Mouse (Mus musculus) heart, adult 2 months (tissue): ENCODE measurements around the gene Actr5. TPM values are rescaled to one million over a fixed set of nuclear protein-coding genes. Genes with fewer than 3 reads are reported as not detected.

Source experiments
- DNase-seq, 2 experiments: peaks; one replicate each; pipeline ENCODE4 v3.0.0; 2021
- H3K27ac ChIP-seq: fragments of 200-600 bp; 2 replicates; pipeline ENCODE4 v1.8.1; 2022
- H3K27me3 ChIP-seq: fragments of 200-500 bp; 2 replicates; pipeline ENCODE4 v1.6.1; 2012; ENCODE audit warnings: mild to moderate bottlenecking, low read length, inconsistent platforms, mixed read lengths; ENCODE audit not compliant: control insufficient read depth, insufficient read depth
- H3K36me3 ChIP-seq: fragments of 200-500 bp; 2 replicates; pipeline ENCODE4 v1.6.1; 2012; ENCODE audit warnings: low read length, inconsistent platforms; ENCODE audit not compliant: control insufficient read depth, insufficient read depth
- H3K4me1 ChIP-seq: fragments of 200-500 bp; 2 replicates; pipeline ENCODE4 v1.6.1; 2011; ENCODE audit warnings: low read length; ENCODE audit not compliant: control insufficient read depth, insufficient read depth
- H3K4me3 ChIP-seq: fragments of 200-600 bp; 2 replicates; pipeline ENCODE4 v1.8.1; 2022
- H3K79me2 ChIP-seq: fragments of 200-500 bp; replicated peaks from 2 replicates; pipeline ENCODE4 v1.6.1; 2012; ENCODE audit warnings: mild to moderate bottlenecking, inconsistent platforms, low read length, moderate library complexity, mixed read lengths; ENCODE audit not compliant: control insufficient read depth, insufficient read depth
- H3K9ac ChIP-seq: fragments of 200-500 bp; 2 replicates; pipeline ENCODE4 v1.6.1; 2012; ENCODE audit warnings: low read depth, mild to moderate bottlenecking, control low read depth, inconsistent platforms, low read length, mixed read lengths
- CTCF ChIP-seq: fragments of 200-600 bp; IDR thresholded peaks from 2 replicates; pipeline ENCODE4 v1.8.1; 2022; ENCODE audit warnings: antibody characterized with exemption, mild to moderate bottlenecking, moderate library complexity
- EP300 ChIP-seq: fragments of 200-500 bp; IDR thresholded peaks from 2 replicates; pipeline ENCODE4 v1.6.1; 2011; ENCODE audit warnings: low read depth, low read length, control low read depth; ENCODE audit not compliant: insufficient read depth
- POLR2A ChIP-seq: fragments of 200-500 bp; IDR thresholded peaks from 2 replicates; pipeline ENCODE4 v1.6.1; 2011; ENCODE audit warnings: mild to moderate bottlenecking, low read depth, low read length, control low read depth; ENCODE audit not compliant: insufficient read depth
- WGBS: fragments of 180-500 bp; shearing (Covaris S2); methylation state at CpG from one replicate; pipeline ENCODE4 v1.1.7; 2018; 5-methylcytosine and 5-hydroxymethylcytosine counted together
- intact Hi-C: fragments of 180-260 bp; cut with DNase I; formaldehyde crosslinking; loops from one replicate; pipeline ENCODE4 v1.15.1; 2025
- polyA plus RNA-seq: library from polyadenylated mRNA; depleted of rRNA; stranded (reverse); fragments of >200 nt; gene quantifications from 2 replicates; pipeline ENCODE4 v1.2.3, GENCODE M21; 2012
- total RNA-seq, 2 experiments: library from RNA; stranded (reverse); gene quantifications; 2 replicates each; pipeline ENCODE4 v1.2.3; 2021

Gene Actr5
- total and polyA plus RNA-seq, 3 experiments = 3.5 to 6.4 (median 4.8) TPM

DNA sequence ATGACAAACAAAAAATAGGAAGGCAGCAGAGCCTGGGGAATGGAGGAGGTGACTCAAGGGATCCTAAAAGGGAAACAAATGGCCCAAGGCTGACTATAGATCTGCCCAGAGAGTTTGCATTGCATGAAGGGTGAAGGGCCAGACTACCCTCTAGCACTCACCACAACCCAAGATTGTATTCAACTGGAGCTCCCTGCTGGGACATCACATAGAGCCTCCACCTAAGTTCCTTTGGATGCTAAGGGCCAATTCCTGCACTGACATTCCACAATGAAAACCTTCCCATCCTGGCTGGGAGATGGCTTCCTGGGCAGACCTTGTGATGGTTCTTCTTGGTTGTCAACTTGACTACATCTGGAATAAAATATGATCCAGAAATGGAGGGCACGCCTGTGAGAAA lies 23.4 kb upstream of the Actr5 start:
- TF ChIP-seq CTCF (no peak), EP300 (no peak), POLR2A (no peak)
- 82% methylated on average over 1 of the region's 1 CpGs for WGBS

DNA sequence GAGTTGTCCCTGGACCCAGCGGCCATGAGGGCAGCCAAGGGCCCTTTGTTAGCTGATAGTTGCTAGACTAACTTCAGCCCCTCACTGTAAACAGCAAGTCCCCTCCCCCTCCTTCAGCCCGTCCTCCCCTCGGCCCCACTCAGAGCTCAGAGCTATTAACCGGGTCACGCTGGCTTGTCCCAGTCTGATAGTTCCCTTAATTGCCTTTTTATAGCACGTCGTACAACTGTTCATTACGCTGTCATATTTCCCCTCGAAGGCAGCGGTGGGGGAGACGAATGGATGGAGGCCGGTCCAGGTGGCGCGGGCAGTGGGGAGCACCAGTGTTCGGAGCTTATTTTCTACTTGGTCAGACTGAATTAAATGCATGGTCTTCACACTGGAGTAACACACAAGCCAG lies 22.0 kb upstream of the Actr5 start:
- Histone ChIP-seq H3K27ac (no peak overlapping the region), H3K79me2 (no peaks in the 10 kb centered on the region), H3K4me1 (no peaks in the 10 kb centered on the region), H3K36me3 (no peaks in the 10 kb centered on the region), H3K27me3 (peaks cover 1% of the 10 kb centered on the region), H3K4me3 (no peak overlapping the region), H3K9ac (no peak overlapping the region)
- DNase-seq = no peak
- WGBS = 44% methylated on average over 15 of the region's 15 CpGs
- TF ChIP-seq CTCF (no peak), POLR2A (no peak), EP300 (no peak)
- intact Hi-C loops = no loop called here

More for the DNA sequence above, 23.4 kb upstream of the Actr5 start:
- Histone ChIP-seq H3K9ac (no peak overlapping the region), H3K36me3 (no peaks in the 10 kb centered on the region), H3K27ac (no peak overlapping the region), H3K4me1 (no peaks in the 10 kb centered on the region), H3K4me3 (no peak overlapping the region), H3K79me2 (no peaks in the 10 kb centered on the region), H3K27me3 (peaks cover 1% of the 10 kb centered on the region)
- DNase-seq = no peak
- intact Hi-C loops = no loop called here

DNA sequence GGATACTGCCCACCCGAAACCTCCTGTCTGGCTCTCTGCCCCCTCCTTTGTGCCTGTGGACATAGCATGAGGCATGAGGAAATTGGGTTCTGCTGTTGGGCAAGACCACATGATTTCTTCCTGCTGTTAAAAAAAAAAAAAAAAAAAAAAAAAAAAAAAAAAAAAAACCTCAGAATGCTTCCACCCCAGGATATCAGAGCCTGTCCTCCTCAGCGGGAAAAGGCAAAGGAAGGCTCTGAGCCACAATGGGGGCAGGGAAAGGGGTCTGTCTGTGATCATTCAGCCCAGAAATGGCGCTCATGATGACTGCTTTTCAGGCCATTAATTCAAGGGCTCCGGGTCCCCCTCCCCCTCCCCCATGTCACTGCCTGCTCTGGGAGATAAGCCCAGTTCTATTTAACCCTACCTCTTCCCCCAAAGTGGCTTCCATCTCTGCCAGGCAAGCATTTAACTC lies 18.1 kb upstream of the Actr5 start:
- DNase-seq = no peak
- Histone ChIP-seq H3K9ac (no peak overlapping the region), H3K27ac (no peak overlapping the region), H3K36me3 (no peaks in the 10 kb centered on the region), H3K4me3 (no peak overlapping the region), H3K4me1 (no peaks in the 10 kb centered on the region), H3K27me3 (peaks cover 16% of the 10 kb centered on the region), H3K79me2 (no peaks in the 10 kb centered on the region)
- intact Hi-C loops = no loop called here
- no peak for TF ChIP-seq EP300
- TF ChIP-seq POLR2A = no peak
- no peak for TF ChIP-seq CTCF
- WGBS = 10% methylated on average over 4 of the region's 4 CpGs

DNA sequence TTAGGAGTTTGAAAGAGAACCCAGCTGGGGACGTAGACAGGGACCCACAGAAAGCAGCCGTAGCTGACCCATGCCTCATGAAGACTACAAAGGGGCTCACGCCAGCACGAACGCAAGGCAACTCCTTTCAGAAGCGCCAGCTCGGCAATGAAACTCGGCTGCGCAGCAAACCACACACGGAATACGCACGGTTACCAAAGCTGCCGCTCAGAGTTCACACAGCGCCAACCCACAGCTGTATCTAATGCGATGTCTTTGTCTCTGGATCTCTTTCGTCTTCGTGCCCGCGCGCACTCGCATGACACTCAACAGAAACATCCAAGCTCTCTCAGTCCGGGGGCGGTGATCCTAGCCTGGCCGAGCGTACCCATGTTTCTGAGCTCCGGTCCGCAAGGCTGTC lies 15.0 kb upstream of the Actr5 start:
- no peak overlapping the region for H3K4me3 ChIP-seq
- peaks cover 39% of the 10 kb centered on the region for H3K27me3 ChIP-seq
- intact Hi-C loops = no loop called here

DNA sequence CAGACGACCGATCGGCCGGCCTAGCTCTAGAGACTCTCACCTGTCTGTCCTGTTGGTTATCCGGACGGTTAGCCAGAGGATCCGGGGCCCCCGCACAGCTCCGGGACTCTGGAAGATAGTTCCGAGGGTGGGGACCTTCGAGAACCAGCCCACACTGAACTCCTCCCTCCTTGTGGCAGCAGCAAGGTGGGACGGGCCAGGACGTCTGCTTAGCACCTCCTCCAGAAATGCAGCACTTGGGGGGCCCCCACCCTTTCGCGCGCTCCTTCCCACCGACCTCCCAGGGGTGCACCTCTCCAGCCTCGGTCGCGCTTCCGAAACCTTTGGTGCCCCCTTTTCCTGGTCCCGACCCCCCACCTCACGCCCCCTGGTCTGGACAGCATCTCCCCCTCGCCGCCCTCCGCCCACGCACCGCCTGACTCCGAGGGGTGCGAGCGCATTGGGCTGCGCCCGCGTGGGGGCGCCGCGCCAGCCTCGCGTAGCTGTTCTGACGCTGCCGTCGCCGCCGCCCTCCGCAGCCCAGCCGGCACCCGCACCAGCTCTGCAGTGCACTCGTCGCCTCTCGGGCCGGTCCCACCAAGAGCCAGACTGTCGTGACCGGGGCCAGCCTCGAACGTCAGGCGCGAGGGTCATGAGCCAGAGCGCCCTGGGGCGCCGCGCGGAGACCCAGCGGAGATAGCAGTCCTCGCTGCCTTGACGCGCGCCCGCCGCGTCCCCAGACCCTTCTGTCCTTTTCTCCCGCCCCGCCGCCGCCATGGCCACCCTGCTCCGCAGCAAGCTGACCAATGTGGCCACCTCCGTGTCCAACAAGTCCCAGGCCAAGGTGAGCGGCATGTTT lies 14.0 kb upstream of the Actr5 start, which contains the start of gene Slc32a1:
Gene Slc32a1, plus strand, starts transcription at position 280 of the 838 bp plus-strand sequence.
- WGBS = 1% methylated on average over 67 of the region's 77 CpGs
- Histone ChIP-seq H3K36me3 (no peaks in the 10 kb centered on the region), H3K4me3 (no peak within 1 kb of the TSS), H3K79me2 (no peaks in the 10 kb centered on the region), H3K27ac (no peak within 1 kb of the TSS), H3K4me1 (no peaks in the 10 kb centered on the region), H3K27me3 (peaks cover 43% of the 10 kb centered on the region), H3K9ac (no peak within 1 kb of the TSS)
- TF ChIP-seq EP300 (no peak), CTCF (no peak), POLR2A (no peak)
- DNase-seq = no peak
- intact Hi-C loops = no loop called here

More for the DNA sequence above, 15.0 kb upstream of the Actr5 start:
- H3K9ac ChIP-seq = no peak overlapping the region
- H3K36me3 ChIP-seq = no peaks in the 10 kb centered on the region
- no peaks in the 10 kb centered on the region for H3K79me2 ChIP-seq
- WGBS = 2% methylated on average over 27 of the region's 27 CpGs
- no peak for DNase-seq
- no peaks in the 10 kb centered on the region for H3K4me1 ChIP-seq
- H3K27ac ChIP-seq = no peak overlapping the region
- no peak for TF ChIP-seq CTCF
- no peak for TF ChIP-seq EP300
- no peak for TF ChIP-seq POLR2A

DNA sequence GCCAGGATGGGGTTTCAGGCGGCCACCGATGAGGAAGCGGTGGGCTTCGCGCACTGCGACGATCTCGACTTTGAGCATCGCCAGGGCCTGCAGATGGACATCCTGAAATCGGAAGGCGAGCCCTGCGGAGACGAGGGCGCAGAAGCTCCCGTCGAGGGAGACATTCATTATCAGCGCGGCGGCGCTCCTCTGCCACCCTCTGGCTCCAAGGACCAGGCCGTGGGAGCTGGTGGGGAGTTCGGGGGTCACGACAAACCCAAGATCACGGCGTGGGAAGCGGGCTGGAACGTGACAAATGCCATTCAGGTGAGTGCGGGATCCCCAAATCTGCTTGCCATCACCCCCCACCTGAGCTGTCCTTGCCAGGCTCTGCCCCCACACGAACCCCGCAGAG lies 13.4 kb upstream of the Actr5 start:
- intact Hi-C loops = no loop called here
- no peak for DNase-seq
- no peaks in the 10 kb centered on the region for H3K4me1 ChIP-seq
- no peaks in the 10 kb centered on the region for H3K36me3 ChIP-seq
- H3K27me3 ChIP-seq = peaks cover 46% of the 10 kb centered on the region
- under 1% methylated on average over 30 of the region's 30 CpGs for WGBS
- no peak overlapping the region for H3K4me3 ChIP-seq
- H3K9ac ChIP-seq = no peak overlapping the region
- no peak overlapping the region for H3K27ac ChIP-seq
- no peaks in the 10 kb centered on the region for H3K79me2 ChIP-seq
- TF ChIP-seq POLR2A = no peak
- TF ChIP-seq EP300 = no peak
- TF ChIP-seq CTCF = no peak
